Mouse (Mus musculus) adipocyte (in vitro differentiated cells): ENCODE data around the gene Ctsm.
"Not testable (repeated sequence)": the region's sequence is repeated elsewhere in the genome, so short reads cannot be mapped to it uniquely, and the experiment has no call there.

Experiments
- DNase-seq: peaks from one replicate; pipeline ENCODE4 v3.0.0-alpha.2; 2016; ENCODE audit warnings: low spot score

Ctsm gene

DNA sequence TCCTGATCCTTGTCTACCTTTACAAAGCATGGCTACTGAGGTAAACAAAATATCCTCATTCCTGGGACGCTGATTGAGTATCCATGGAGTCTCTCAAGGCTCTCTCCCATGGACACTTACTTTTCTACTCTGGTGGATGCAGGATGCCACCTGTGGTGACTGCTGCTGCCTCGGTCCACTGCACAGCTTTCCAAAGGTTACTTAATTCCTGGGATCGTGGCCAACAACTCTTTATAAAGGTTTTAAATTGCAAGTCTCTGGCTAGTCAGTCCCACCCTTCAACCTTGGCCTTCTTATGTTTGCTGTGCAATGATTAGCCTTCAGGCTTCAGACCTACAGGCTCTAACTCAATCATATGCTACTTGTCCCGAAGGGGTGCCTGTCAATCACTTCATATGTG lies at the start of gene Ctsm:
TSS of gene Ctsm (minus strand) at position 209 of the 400 bp plus-strand sequence.
- DNase-seq = no peak

- no peak for DNase-seq
Observed at GRCm38 (mm10) chr13:61570027-61570426, 28.4 kb upstream of the Ctsm start, which contains the start of gene Cts3. Gene Cts3 (minus strand): TSS chr13:61570127.

DNA sequence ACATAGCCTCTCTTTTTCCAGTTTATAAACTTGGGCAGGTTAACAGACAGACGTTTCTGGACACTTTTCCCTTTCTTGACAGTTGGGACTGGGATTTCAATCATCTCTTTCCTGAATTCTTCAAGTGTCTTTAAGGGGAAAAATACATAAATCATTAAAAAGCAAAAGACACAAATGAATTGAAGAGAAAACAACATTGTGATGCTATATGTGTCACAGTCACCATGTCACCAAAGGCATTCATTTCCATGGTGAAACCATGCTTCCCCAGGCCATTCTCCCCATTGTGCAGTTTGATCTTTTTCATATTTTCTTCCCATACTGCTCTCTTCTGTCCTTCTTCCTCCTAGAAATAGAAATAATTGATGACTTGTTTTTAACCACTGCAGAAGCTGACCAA lies 26.4 kb upstream of the Ctsm start, which contains the start of gene Gm49352:
TSS of gene Gm49352 (minus strand) at position 101 of the 400 bp plus-strand sequence.
- DNase-seq = not testable (repeated sequence)
